Mouse (Mus musculus) heart, embryonic 15.5 days (tissue): ENCODE data around the gene Sumo1. TPM values are rescaled to one million over a fixed set of nuclear protein-coding genes. Genes with fewer than 3 reads are reported as not detected.
"Not testable (repeated sequence)": the region's sequence is repeated elsewhere in the genome, so short reads cannot be mapped to it uniquely, and the experiment has no call there.

Source experiments
- ATAC-seq: fragments of 200-750 bp; cut with Nextera tagmentation; replicated peaks from 2 replicates; pipeline ENCODE4 v1.8.0; 2017; ENCODE audit warnings: low read depth, moderate TSS enrichment; ENCODE audit not compliant: insufficient number of reproducible peaks, insufficient read depth, low FRiP score
- H3K27ac ChIP-seq: fragments of 300-500 bp; sonication (generic); 2 replicates; pipeline ENCODE4 v1.5.1; 2015; ENCODE audit warnings: mild to moderate bottlenecking, inconsistent platforms
- H3K27me3 ChIP-seq: fragments of 300-500 bp; sonication (generic); 2 replicates; pipeline ENCODE4 v1.6.1; 2015; ENCODE audit warnings: inconsistent platforms
- H3K36me3 ChIP-seq: fragments of 300-500 bp; sonication (generic); 2 replicates; pipeline ENCODE4 v1.6.1; 2015; ENCODE audit warnings: mild to moderate bottlenecking, inconsistent platforms
- H3K4me1 ChIP-seq: fragments of 300-500 bp; sonication (generic); replicated peaks from 2 replicates; pipeline ENCODE4 v1.6.1; 2015; ENCODE audit warnings: inconsistent platforms
- H3K4me2 ChIP-seq: fragments of 300-500 bp; sonication (generic); 2 replicates; pipeline ENCODE4 v1.6.1; 2015; ENCODE audit warnings: inconsistent platforms, mild to moderate bottlenecking, moderate library complexity
- H3K4me3 ChIP-seq: fragments of 300-500 bp; sonication (generic); 2 replicates; pipeline ENCODE4 v1.5.1; 2015; ENCODE audit warnings: mild to moderate bottlenecking, inconsistent platforms
- H3K9ac ChIP-seq: fragments of 300-500 bp; sonication (generic); 2 replicates; pipeline ENCODE4 v1.6.1; 2015; ENCODE audit warnings: mild to moderate bottlenecking, inconsistent platforms
- H3K9me3 ChIP-seq: fragments of 300-500 bp; sonication (generic); replicated peaks from 2 replicates; pipeline ENCODE4 v1.6.1; 2016; ENCODE audit warnings: inconsistent platforms
- WGBS: fragments of 180-500 bp; shearing (Covaris S2); methylation state at CpG from one replicate; pipeline ENCODE4 v1.1.7; 2015; ENCODE audit warnings: mixed read lengths; 5-methylcytosine and 5-hydroxymethylcytosine counted together
- polyA plus RNA-seq: library from polyadenylated mRNA; unstranded; fragments of >200 nt; fragmentation: Nextera tagmentation; extraction: Ambion mirVana; gene quantifications from 2 replicates; pipeline ENCODE4 v1.2.1, GENCODE M21; 2015

Gene Sumo1
- polyA plus RNA-seq, 1 experiment from 2014 or later = 215 TPM

GRCm38 (mm10) chr1:59669962-59670630, 538 bp downstream of the Sumo1 start:
- WGBS = under 1% methylated on average over 54 of the region's 54 CpGs
- Histone ChIP-seq H3K27ac (peak overlapping the region; percentile 93), H3K27me3 (no peaks in the 10 kb centered on the region), H3K9ac (peak overlapping the region; percentile 98), H3K36me3 (no peaks in the 10 kb centered on the region), H3K4me3 (peak overlapping the region; percentile 93), H3K4me2 (peak overlapping the region; percentile 64), H3K4me1 (peaks cover 15% of the 10 kb centered on the region), H3K9me3 (no peaks in the 10 kb centered on the region)
- peak; percentile 70 for ATAC-seq

DNA sequence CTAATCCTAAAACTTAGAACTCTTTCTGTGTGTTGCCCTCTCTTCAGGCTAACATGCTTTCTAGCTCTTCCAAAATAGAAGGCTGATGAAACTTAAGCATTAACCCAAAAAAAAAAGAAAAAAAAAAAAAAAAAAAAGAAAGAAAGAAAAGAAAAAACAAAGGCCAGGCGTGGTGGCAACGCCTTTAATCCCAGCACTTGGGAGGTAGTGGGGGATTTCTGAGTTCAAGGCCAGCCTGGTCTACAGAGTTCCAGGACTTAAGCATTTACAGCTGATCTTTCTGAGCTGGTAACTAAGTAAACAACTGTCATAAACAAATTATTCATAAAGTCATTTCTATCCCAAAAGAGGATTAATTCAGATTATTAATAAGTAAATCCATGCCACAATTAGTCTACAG, 1.8 kb downstream of the Sumo1 start:
- H3K4me1 ChIP-seq = peaks cover 15% of the 10 kb centered on the region
- no peak overlapping the region for H3K4me2 ChIP-seq
- ATAC-seq = no peak
- H3K27me3 ChIP-seq = no peaks in the 10 kb centered on the region
- H3K9ac ChIP-seq = no peak overlapping the region
- no peaks in the 10 kb centered on the region for H3K36me3 ChIP-seq
- H3K27ac ChIP-seq = no peak overlapping the region
- WGBS = 81% methylated on average over 2 of the region's 2 CpGs
- no peaks in the 10 kb centered on the region for H3K9me3 ChIP-seq
- H3K4me3 ChIP-seq = peak overlapping the region; percentile 93; the same call in 1 of the 2 replicates

DNA sequence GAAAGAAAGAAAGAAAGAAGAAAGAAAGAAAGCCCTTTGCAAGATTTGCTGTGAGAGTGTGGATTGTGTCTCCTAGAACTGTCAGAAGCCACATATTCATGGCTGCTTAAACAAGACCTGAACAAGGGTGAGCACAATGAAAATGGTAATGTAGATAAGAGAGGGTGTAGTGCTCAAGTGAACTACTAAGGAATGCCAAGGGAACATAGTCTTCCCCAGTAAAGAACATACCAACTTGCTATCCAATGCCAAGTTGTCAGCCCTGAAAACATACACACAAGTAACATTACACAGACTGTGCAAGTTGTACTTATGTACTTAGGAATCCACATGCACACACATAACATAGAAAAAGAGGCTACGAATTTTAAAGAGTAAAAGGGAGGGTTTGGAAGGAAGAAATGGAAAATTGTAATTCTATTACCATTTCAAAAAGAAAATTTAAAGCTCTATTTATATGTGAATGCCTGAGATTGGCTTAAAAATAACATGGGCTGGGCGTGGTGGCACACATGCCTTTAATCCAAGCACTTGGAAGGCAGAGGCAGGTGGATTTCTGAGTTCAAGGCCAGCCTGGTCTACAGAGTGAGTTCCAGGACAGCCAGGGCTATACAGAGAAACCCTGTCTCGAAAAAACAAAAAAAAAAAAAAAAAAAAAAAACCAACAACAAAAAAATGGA, 7.0 kb downstream of the Sumo1 start:
- no peak overlapping the region for H3K27ac ChIP-seq
- no peak for ATAC-seq
- 87% methylated on average over 3 of the region's 3 CpGs for WGBS
- no peak overlapping the region for H3K9ac ChIP-seq
- 0 out of 2 replicates have a peak, but pooled peaks cover 3% of the 10 kb centered on the region for H3K36me3 ChIP-seq
- H3K27me3 ChIP-seq = no peaks in the 10 kb centered on the region
- H3K4me2 ChIP-seq = no peak overlapping the region
- H3K4me3 ChIP-seq = no peak overlapping the region
- peaks cover 11% of the 10 kb centered on the region for H3K4me1 ChIP-seq
- H3K9me3 ChIP-seq = no peaks in the 10 kb centered on the region

GRCm38 (mm10) chr1:59656244-59657171, 14.1 kb downstream of the Sumo1 start:
- H3K4me1 ChIP-seq = no peaks in the 10 kb centered on the region
- H3K4me2 ChIP-seq = no peak overlapping the region
- no peak overlapping the region for H3K4me3 ChIP-seq
- no peaks in the 10 kb centered on the region for H3K27me3 ChIP-seq
- no peak overlapping the region for H3K9ac ChIP-seq
- WGBS = 79% methylated on average over 7 of the region's 7 CpGs
- H3K9me3 ChIP-seq = no peaks in the 10 kb centered on the region
- peaks cover 8% of the 10 kb centered on the region; the same call in 1 of the 2 replicates for H3K36me3 ChIP-seq
- H3K27ac ChIP-seq = no peak overlapping the region
- ATAC-seq = no peak

- Histone ChIP-seq H3K9me3 (no peaks in the 10 kb centered on the region), H3K4me2 (no peak overlapping the region), H3K36me3 (peaks cover 14% of the 10 kb centered on the region), H3K4me1 (no peaks in the 10 kb centered on the region), H3K27me3 (no peaks in the 10 kb centered on the region), H3K27ac (no peak overlapping the region), H3K9ac (no peak overlapping the region), H3K4me3 (no peak overlapping the region)
- ATAC-seq = no peak
- WGBS = 86% methylated on average over 3 of the region's 3 CpGs
Observed at GRCm38 (mm10) chr1:59653243-59653911, 17.3 kb downstream of the Sumo1 start.

- WGBS = 85% methylated on average over 3 of the region's 3 CpGs
- H3K4me3 ChIP-seq = no peak overlapping the region
- no peaks in the 10 kb centered on the region for H3K9me3 ChIP-seq
- no peaks in the 10 kb centered on the region for H3K4me1 ChIP-seq
- no peak overlapping the region for H3K27ac ChIP-seq
- no peak overlapping the region for H3K9ac ChIP-seq
- H3K27me3 ChIP-seq = no peaks in the 10 kb centered on the region
- no peak for ATAC-seq
- H3K36me3 ChIP-seq = peaks cover 22% of the 10 kb centered on the region
- no peak overlapping the region for H3K4me2 ChIP-seq
Observed at GRCm38 (mm10) chr1:59651201-59651819, 19.3 kb downstream of the Sumo1 start.

DNA sequence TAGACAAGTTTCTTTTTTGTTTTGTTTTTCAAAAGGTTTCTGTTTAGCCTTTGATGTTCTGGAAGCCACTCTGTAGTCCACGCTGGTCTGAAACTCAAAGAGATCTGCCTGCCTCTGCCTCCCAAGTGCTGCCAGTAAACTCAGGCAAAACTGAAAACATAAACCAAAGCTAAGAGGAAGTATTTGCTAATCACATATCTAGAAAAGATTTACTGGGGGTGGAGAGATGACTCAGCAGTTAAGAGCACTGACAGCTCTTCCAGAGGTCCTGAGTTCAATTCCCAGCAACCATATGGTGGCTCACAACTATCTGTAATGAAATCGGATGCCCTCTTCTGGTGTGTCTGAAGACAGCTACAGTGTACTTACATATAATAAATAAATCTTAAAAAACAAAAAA, 24.1 kb downstream of the Sumo1 start:
- H3K4me2 ChIP-seq, H3K27me3 ChIP-seq, H3K4me1 ChIP-seq, ATAC-seq, H3K9ac ChIP-seq, H3K9me3 ChIP-seq, H3K27ac ChIP-seq, H3K4me3 ChIP-seq: not testable (repeated sequence)
- WGBS = 94% methylated on average over 2 of the region's 2 CpGs
- peaks cover 30% of the 10 kb centered on the region for H3K36me3 ChIP-seq

- H3K27ac ChIP-seq = no peak overlapping the region
- WGBS = 46% methylated on average over 1 of the region's 1 CpGs
- no peaks in the 10 kb centered on the region for H3K4me1 ChIP-seq
- no peaks in the 10 kb centered on the region for H3K9me3 ChIP-seq
- H3K36me3 ChIP-seq = peaks cover 25% of the 10 kb centered on the region
- H3K9ac ChIP-seq = no peak overlapping the region
- no peak for ATAC-seq
- no peak overlapping the region for H3K4me2 ChIP-seq
- H3K4me3 ChIP-seq = no peak overlapping the region
- no peaks in the 10 kb centered on the region for H3K27me3 ChIP-seq
Observed at GRCm38 (mm10) chr1:59642488-59642887, 28.1 kb downstream of the Sumo1 start.

DNA sequence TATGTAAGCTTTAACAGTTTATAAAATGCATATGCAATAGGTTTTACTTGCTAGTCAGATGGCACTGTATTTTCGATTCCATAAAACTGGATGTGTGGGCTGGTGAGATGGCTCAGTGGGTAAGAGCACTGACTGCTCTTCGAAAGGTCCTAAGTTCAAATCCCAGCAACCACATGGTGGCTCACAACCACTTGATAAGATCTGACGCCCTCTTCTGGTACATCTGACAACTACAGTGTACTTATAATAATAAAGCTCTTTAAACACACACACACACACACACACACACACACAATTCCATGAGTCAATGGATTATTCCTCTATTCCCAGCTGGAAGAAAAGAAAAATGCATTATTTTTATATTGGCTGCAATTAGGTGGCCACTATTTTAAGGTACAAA, 32.3 kb downstream of the Sumo1 start:
- no peak overlapping the region for H3K4me3 ChIP-seq
- no peaks in the 10 kb centered on the region for H3K4me1 ChIP-seq
- 84% methylated on average over 3 of the region's 3 CpGs for WGBS
- no peak overlapping the region for H3K9ac ChIP-seq
- peaks cover 18% of the 10 kb centered on the region for H3K36me3 ChIP-seq
- ATAC-seq = no peak
- H3K27ac ChIP-seq = no peak overlapping the region
- H3K4me2 ChIP-seq = no peak overlapping the region
- H3K27me3 ChIP-seq = no peaks in the 10 kb centered on the region
- H3K9me3 ChIP-seq = no peaks in the 10 kb centered on the region

GRCm38 (mm10) chr1:59636349-59636748, 34.3 kb downstream of the Sumo1 start:
- H3K9me3 ChIP-seq = no peaks in the 10 kb centered on the region
- H3K4me3 ChIP-seq = no peak overlapping the region

More at GRCm38 (mm10) chr1:59636349-59636748, 34.3 kb downstream of the Sumo1 start:
- no peak overlapping the region for H3K9ac ChIP-seq
- no peak overlapping the region for H3K27ac ChIP-seq
- no peaks in the 10 kb centered on the region for H3K27me3 ChIP-seq
- no peak for ATAC-seq
- peaks cover 8% of the 10 kb centered on the region; the same call in 1 of the 2 replicates for H3K36me3 ChIP-seq
- WGBS = 58% methylated on average over 1 of the region's 1 CpGs
- no peaks in the 10 kb centered on the region for H3K4me1 ChIP-seq
- no peak overlapping the region for H3K4me2 ChIP-seq
